In the genomic region with DNA sequence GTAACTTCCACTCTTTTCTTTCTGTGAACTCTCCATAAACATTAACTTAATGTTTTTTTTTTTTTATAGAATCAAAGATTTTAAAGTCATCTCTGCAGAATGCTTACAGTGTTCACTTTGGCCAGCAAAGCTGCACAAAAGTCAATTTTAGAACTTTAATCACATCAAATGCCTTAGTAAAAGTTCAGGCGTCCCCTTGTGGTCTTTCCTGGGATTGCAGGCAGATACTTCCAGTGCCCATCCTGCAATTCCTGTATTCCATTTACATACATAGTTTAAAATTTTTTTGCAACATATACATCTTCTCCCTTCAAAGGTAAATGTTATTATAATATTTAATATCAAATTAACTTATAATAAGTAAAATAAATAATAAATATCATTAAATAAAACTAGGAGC, we compare ENCODE assay signal across 7 mouse cellular contexts.
DNase-seq lines count a peak whose midpoint lies in the region; ATAC-seq and TF ChIP-seq lines count a peak whose summit lies in the region.

No protein-coding gene starts in this region.

- H3K27ac ChIP-seq in intestine, postnatal 0 days (ENCODE audit: low read depth, low read length) = no peak overlapping the region
- H3K27ac ChIP-seq in intestine, embryonic 15.5 days = no peak overlapping the region

- H3K4me3 ChIP-seq in intestine, postnatal 0 days (ENCODE audit: low read depth, low read length) = no peak overlapping the region
- no peak overlapping the region for H3K4me3 ChIP-seq in intestine, embryonic 15.5 days (replicated peaks)

- no peak overlapping the region for H3K4me2 ChIP-seq in intestine, postnatal 0 days (replicated peaks; ENCODE audit: low read depth)
- H3K4me2 ChIP-seq in intestine, embryonic 15.5 days (replicated peaks) = no peak overlapping the region

- H3K27me3 ChIP-seq in intestine, postnatal 0 days (replicated peaks; ENCODE audit: control insufficient read depth, insufficient read depth, low read length) = no peaks in the 10 kb centered on the region
- no peaks in the 10 kb centered on the region for H3K27me3 ChIP-seq in intestine, embryonic 15.5 days (replicated peaks)
- H3K27me3 ChIP-seq in splenic B cell, adult 2 months (ENCODE audit: control insufficient read depth, insufficient read depth, low read length, poor library complexity, severe bottlenecking) = no peaks in the 10 kb centered on the region

- no peaks in the 10 kb centered on the region for H3K36me3 ChIP-seq in intestine, postnatal 0 days (ENCODE audit: control insufficient read depth, insufficient read depth)
- H3K36me3 ChIP-seq in intestine, embryonic 15.5 days = no peaks in the 10 kb centered on the region
- H3K36me3 ChIP-seq in splenic B cell, adult 2 months (ENCODE audit: control insufficient read depth, insufficient read depth, low read length, poor library complexity, severe bottlenecking) = no peaks in the 10 kb centered on the region

- H3K9ac ChIP-seq in intestine, postnatal 0 days (ENCODE audit: low read depth, low read length) = no peak overlapping the region
- H3K9ac ChIP-seq in intestine, embryonic 15.5 days = no peak overlapping the region

- no peaks in the 10 kb centered on the region for H3K4me1 ChIP-seq in intestine, postnatal 0 days (replicated peaks; ENCODE audit: control insufficient read depth, insufficient read depth, low read length)
- no peaks in the 10 kb centered on the region for H3K4me1 ChIP-seq in intestine, embryonic 15.5 days (replicated peaks)

- H3K9me3 ChIP-seq in intestine, postnatal 0 days (ENCODE audit: control insufficient read depth) = no peaks in the 10 kb centered on the region
- no peaks in the 10 kb centered on the region for H3K9me3 ChIP-seq in intestine, embryonic 15.5 days

- 2% methylated on average over 1 of the region's 1 CpGs for WGBS in intestine, postnatal 0 days
- WGBS in intestine, embryonic 15.5 days = 0% methylated on average over 1 of the region's 1 CpGs

- intact Hi-C loops in left cerebral cortex, postnatal 25 days (cut with DNase I) = loop anchor here (1.0 to 5.0 kb wide), 2 partner anchors 105 to 125 kb away; no protein-coding TSS in a partner anchor

- ATAC-seq in intestine, postnatal 0 days = no peak
- no peak for ATAC-seq in intestine, embryonic 15.5 days

- DNase-seq in B cell, adult 2 months = peak; percentile 21 to 37
- peak; percentile 43 for DNase-seq in ES-CJ7 (ENCODE audit: low read depth, low spot score)
- peak; percentile 70 for DNase-seq in embryo, embryonic 10 days (ENCODE audit: low spot score)
- DNase-seq in left cerebral cortex, postnatal 25 days (ENCODE audit: low spot score in 2 of 2) = peak; percentile 35 to 43
- peak; percentile 53 for DNase-seq in splenic B cell, adult 2 months (ENCODE audit: low read depth, low spot score)

- TF ChIP-seq CTCF in intestine, postnatal 0 days (IDR thresholded peaks at IDR 0.05; ENCODE audit: low read depth) = peak; percentile 86
